Mouse (Mus musculus): ENCODE data around the gene Hist1h3h.
A peak's percentile ranks its signal among the peaks of the same experiment; 100 is the strongest.
"Not testable (repeated sequence)": the region's sequence is repeated elsewhere in the genome, so short reads cannot be mapped to it uniquely, and the experiment has no call there.

Gene Hist1h3h

DNA sequence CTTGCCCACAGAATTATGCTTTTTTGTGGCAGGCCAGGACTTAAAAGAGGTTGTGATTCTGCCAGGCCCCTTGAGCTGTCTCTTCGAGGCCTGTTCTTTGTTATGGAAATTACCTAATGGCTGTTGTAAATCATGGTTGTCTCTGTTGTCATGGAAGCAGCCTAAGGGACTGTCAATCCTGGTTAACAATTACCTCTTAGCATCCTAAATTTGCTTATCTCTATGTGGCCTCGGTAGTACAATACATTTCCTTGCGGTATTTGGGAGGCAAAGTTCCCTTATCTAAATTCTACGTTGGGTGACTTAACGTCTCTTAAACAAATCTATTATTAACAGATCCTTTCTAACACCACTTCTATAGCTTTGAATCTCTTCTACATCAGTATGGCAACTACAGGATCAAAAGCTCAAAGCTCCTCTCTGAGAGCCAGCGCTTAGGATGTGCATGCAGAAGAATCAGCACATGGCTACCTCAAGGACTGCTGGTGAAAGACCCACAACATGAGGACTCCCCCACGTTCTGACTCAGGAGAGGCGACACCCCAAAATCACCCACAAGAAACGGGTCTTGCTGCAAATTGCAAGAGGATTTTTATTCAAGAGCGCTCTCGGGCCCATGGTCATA lies 10.6 kb downstream of the Hist1h3h start:
- no peak for DNase-seq (ENCODE audit: low spot score)

DNA sequence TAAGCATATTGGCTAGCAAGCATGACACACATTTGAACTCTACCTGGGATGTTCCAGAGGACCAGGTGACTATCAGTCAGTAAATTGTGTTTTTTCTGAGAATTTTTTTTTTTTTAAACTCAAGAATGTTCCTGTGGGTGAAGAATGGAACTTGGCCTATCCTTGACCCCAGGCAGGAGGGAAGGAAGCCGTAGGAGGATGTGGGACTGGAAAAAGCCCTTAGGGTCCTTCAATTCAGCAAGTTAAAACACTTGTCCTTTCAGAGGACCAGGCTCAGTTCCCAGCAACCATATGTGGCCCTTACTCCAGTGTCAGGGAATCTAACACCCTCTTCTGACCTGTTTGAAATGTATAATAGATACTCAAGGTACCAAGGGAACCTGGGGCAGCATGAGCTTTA lies 12.1 kb downstream of the Hist1h3h start:
- no peak for DNase-seq (ENCODE audit: low spot score)

DNA sequence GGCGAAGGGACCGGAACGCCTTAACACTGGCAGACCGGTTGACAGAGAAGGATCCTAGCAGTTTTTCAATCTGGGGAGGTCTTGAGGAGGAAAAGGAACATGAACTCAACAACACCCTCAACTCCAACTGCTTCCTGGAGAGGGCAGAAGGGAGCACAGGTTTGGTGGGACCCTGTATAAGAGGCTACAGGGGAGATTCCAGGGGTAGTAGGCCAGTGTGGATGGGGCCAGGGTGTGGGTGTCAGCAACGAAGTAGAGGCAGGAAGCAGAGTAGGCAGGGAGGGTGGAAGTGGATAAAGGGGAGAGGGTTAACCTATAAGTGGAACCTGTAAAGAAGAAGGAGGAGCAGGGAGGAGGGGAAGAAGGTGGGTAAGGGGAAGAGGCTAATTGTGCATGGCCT lies 16.0 kb downstream of the Hist1h3h start:
- DNase-seq (ENCODE audit: low spot score): no peak

DNA sequence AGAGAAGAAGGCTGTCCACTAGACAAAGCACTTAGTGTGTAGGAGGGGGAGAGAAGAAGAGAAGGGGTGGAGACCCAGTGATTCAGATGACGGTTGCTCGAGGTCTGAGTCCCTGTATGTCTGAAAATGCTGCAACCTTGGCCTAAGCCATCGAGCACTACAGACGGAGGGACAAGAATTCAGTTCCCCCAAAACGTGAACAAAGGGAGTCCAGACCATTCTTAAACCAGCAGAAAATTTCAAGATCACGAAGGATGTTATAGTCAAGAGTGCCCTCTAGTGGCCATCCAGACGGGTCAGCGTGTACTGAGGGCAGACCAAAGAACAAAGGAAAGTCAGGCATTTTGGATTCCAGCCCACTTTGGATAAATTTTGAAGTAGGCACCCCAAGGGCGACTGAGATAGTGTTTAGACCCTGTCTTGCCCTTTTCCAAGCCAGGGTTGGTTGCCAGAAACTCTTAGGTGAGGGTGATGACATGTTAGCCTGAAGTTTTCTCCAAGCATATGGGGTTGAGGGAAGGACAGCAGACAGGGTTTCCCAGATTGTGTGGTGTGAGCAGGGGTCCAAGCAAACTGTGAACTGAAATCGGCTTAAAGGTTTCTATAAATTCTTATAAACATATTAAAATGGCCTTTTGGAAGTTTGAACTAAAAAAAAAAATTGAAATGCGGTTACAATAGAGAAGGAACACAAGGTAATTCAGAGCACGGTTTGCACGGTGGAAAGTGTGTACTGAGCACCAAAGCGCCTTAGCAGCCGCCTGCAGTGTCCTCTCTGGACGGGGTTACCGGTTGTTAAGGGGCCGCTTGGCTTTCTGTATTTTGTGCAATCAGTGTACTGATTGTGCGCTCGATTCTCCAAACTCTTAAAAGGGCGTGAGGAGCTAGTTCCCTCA lies 16.8 kb downstream of the Hist1h3h start:
- DNase-seq (ENCODE audit: low spot score): no peak

DNA sequence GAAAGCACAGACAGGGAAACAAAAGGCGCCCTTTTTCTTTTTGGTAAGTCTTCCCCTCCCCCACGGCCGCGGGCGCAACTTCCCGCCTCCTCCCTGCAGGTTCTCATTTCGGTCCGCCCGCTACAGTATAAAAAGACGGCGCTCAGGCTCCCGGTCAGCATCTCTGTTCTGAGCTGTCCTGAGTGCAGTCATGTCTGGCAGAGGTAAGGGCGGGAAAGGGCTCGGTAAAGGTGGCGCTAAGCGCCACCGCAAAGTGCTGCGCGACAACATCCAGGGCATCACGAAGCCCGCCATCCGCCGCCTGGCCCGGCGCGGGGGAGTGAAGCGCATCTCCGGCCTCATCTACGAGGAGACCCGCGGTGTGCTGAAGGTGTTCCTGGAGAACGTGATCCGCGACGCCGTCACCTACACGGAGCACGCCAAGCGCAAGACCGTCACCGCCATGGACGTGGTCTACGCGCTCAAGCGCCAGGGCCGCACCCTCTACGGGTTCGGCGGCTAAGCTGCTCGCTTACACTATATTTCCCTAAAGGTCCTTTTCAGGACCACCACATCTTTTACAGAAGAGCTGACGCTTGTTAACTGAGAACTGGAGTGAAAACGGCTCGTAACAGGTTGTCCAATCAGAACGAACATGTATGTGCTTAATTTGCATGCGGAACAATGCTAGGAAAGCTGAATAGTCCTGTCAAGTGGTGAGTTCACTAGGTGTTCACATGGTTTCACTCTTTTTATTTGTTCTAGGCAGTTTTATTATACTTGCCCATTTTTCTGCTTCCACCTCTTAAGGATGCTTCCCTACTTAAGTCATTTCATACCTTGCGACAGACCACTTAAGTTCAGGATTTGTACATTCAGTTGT lies 17.7 kb downstream of the Hist1h3h start, which contains the start of gene Hist1h4j:
TSS of gene Hist1h4j (plus strand) at position 159 of the 862 bp plus-strand sequence.
- not testable (repeated sequence) for DNase-seq (ENCODE audit: low spot score)

DNA sequence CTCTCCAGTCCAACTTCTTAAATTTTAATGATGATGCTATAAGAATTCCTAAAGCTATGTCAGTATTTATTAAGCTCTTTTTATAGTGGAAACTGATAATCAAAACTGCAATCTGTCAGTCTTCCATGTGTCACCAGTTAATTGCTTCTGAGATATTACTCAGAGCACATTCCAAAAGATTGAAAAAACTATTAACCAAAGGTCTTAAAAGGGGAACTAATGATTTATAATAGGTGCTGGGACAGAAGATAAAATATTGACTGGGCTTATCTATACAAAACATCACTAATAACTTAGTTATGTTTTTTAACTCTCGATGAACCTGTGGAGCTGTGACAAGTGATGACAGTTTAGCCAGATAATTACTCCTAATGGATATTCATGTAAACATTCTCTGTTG lies 27.5 kb downstream of the Hist1h3h start:
- no peak for DNase-seq (ENCODE audit: low spot score)

DNA sequence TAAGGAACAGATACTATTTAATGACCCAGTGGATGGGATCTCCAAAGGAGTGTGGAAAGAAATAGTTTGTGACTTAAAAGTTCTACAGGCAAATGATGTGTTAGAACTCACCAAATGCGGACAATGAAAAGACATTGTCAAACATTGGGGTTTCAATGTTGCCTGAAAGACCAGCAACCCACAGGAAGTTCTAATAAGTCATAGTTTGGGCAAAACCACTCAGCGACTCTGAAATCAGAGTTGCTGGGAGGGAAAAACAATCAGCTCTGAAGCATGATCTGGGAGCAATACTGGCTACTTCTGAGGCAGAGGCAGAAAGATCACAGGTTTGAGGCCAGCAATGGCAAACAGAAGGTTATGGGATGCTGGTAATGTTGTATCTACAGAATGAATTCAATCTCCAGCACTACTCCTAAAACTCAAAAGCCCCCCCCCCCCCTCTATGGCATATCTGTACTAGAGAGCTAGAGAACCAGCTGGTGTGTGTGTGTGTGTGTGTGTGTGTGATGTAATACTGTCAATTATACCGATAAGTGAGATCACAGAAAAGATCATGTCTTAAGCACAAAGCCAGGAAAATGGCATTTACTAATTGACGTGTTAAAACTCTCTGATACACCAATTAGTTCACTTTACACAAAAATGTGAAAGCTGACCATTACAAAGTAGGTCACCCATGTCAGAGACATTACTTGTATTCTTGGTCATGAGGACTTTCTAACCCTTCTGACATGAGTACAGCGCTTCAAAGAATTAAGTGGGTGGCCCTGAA lies 32.1 kb downstream of the Hist1h3h start:
- no peak for DNase-seq (ENCODE audit: low spot score)

DNA sequence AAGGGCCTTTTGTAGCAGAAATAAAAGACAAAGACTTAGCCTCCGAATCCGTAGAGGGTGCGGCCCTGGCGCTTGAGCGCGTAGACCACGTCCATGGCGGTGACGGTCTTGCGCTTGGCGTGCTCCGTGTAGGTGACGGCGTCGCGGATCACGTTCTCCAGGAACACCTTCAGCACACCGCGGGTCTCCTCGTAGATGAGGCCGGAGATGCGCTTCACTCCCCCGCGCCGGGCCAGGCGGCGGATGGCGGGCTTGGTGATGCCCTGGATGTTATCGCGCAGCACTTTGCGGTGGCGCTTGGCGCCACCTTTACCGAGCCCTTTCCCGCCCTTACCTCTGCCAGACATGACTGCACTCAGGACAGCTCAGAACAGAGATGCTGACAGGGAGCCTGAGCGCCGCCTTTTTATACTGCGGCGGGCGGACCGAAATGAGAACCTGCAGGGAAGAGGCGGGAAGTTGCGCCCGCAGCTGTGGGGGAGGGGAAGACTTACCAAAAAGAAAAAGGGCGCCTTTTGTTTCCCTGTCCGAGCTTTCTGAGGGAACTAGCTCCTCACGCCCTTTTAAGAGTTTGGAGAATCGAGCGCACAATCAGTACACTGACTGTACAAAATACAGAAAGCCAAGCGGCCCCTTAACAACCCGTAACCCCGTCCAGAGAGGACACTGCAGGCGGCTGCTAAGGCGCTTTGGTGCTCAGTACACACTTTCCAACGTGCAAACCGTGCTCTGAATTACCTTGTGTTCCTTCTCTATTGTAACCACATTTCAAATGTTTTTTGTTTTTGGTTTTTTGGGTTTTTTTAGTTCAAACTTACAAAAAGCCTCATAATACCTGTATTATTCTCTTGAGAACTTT lies 32.9 kb downstream of the Hist1h3h start, which contains the start of gene Hist1h4k:
TSS of gene Hist1h4k (minus strand) at position 347 of the 859 bp plus-strand sequence.
- peak; percentile 51 for DNase-seq (ENCODE audit: low spot score)

DNA sequence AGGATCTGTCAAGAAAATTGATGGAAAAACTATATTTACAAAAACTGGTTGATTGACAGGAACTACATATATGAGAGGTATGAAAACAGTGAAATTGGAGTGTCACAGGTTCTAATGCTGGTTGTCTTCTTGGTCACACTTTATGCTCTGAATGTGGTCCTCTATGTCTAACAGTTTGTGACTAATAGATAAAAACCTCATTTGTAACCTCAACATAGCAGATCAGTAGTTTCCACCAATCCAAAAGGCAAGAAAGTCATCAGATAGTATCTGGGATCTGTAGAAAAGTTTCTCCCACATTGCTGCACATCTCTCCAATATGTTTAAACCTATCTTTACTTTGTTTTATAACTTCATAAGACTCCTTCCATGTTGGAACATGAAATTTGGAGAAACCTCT lies 34.0 kb downstream of the Hist1h3h start:
- no peak for DNase-seq (ENCODE audit: low spot score)

DNA sequence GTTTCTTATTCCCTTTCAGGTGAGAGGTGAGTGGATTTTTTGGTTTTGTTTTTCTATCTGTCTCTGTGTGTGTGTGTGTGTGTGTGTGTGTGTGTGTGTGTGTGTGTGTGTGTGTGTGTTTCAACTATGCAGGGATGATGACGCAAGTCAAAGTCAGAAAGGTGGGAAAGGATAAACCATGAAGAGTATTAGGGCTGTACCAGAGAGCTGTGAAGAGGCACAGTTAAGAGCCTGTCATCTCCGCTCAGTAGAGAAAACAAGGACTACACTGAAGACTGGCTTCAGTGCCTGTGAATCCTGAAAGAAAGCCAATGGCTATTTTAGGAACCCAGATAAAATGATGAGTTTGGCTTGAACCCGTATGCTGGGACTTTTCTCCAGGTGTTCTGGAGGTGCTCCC lies 34.4 kb downstream of the Hist1h3h start:
- no peak for DNase-seq (ENCODE audit: low spot score)

DNA sequence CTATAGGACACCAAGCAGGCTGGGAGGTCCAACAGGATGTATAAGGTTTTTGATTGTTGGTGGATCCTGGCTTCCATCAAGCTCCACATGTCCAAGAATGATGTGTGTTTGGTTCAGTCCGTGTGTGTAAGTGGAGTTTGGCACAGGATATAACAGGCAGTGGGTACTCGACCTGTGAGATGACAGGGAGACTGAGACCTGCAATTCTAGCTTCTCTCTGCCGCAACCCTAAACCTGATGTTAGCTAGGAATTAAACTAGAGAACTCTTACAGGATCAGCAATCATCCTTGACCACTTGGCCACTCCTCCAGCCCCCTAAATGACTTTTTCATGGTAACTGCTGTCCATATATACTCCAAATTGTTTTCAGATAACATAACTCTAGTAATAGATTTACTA lies 34.9 kb downstream of the Hist1h3h start:
- no peak for DNase-seq (ENCODE audit: low spot score)

DNA sequence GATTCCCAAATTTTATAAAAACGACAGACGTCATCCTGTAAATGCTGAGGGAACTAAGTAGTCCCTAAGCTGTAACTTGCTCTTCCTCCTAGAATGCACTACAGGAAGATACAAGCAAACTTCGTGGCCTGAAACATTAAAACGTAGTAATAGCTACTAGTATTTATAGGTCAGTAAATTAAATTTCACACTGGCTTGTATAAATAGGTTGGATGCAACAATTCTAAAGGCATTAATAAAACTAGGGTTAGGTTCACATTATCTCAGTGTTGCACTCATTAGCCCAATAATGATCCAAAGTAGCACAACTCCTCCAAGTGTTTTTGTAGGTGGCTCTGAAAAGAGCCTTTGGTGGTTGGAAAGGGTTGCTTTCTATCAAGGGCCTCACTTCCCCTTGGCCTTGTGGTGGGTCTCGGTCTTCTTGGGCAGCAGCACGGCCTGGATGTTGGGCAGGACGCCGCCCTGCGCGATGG lies 35.6 kb downstream of the Hist1h3h start:
- no peak for DNase-seq (ENCODE audit: low spot score)

DNA sequence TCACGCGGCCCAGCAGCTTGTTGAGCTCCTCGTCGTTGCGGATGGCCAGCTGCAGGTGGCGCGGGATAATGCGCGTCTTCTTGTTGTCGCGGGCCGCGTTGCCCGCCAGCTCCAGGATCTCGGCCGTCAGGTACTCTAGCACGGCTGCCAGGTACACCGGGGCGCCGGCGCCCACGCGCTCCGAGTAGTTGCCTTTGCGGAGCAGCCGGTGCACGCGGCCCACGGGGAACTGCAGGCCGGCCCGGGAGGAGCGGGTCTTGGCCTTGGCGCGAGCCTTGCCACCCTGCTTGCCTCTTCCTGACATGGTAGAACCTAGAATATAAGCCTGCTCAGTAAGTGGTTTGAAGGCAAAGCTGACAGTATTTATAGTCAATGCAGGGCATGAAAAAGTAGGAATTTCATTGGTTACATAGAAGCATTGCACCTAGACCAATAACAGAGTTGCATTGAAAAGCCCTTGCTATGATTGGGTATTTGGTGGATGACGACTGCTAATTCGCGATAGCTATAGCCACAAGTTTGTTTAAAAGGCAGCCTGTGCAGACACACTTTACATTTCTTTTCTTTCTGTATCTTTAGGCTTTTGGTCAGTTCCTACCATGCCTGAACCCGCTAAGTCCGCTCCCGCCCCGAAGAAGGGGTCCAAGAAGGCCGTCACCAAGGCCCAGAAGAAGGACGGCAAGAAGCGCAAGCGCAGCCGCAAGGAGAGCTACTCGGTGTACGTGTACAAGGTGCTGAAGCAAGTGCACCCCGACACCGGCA lies 36.2 kb downstream of the Hist1h3h start, which contains the start of the genes Hist1h2ak and Hist1h2bn:
TSS of gene Hist1h2ak (minus strand) at position 304 of the 762 bp plus-strand sequence.
TSS of gene Hist1h2bn (plus strand) at position 600 of the 762 bp plus-strand sequence.
- not testable (repeated sequence) for DNase-seq (ENCODE audit: low spot score)

DNA sequence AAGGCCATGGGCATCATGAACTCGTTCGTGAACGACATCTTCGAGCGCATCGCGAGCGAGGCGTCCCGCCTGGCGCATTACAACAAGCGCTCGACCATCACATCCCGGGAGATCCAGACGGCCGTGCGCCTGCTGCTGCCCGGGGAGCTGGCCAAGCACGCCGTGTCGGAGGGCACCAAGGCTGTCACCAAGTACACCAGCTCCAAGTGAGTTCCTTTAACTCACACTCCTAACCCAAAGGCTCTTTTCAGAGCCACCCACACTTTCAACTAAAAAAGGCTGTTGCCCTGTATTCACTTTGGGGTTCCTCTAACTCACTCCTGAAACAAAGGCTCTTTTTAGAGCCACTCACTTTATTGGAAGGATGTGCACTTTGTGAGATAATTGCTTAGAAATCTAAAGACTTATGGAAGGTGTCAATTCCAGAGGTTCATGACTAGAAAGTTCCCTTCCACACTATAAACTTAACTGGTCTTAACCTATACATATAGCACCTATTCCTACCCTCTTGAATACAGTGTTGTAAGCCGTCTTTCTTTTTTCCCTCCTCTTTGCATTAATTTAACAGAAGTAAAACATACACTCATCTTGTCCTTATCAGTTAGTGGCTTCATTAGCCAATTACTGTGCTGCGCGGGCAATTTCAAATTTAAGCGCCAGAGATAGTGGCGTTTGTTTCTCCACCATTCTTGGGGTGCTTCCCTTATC lies 37.0 kb downstream of the Hist1h3h start:
- not testable (repeated sequence) for DNase-seq (ENCODE audit: low spot score)

DNA sequence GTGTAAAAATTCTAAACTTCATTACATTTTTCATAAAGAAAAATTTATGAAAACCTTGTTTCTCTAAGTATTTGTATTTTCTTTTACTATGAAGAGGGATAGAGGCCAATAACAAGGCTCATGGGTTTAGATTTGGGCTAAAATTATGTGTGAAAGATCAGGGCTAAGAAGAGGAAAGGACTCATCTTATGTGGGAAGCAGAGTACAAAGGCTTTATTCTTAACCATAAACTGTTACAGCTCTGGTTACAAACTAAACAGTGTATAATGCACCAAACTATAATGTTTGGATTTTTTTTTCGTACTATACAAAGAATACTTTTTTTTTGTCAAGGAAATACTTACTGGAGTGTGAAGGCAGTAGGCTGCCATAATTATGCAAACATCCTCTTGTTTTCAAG lies 38.2 kb downstream of the Hist1h3h start:
- no peak for DNase-seq (ENCODE audit: low spot score)

All from urinary bladder, postnatal 10 days (tissue).